Mouse (Mus musculus) midbrain, embryonic 13.5 days (tissue): Measurements from ENCODE around the gene Abcd1. TPM values are rescaled to one million over a fixed set of nuclear protein-coding genes. Genes with fewer than 3 reads are reported as not detected.
"Not testable (repeated sequence)": the region's sequence is repeated elsewhere in the genome, so short reads cannot be mapped to it uniquely, and the experiment has no call there.

Source experiments
- ATAC-seq: fragments of 200-750 bp; cut with Nextera tagmentation; 2 replicates; pipeline ENCODE4 v1.8.0; 2017; ENCODE audit warnings: mild to moderate bottlenecking, moderate TSS enrichment, moderate library complexity
- H3K27ac ChIP-seq: fragments of 300-500 bp; sonication (generic); 2 replicates; pipeline ENCODE4 v1.5.1; 2015; ENCODE audit warnings: inconsistent platforms, mild to moderate bottlenecking, moderate library complexity
- H3K27me3 ChIP-seq: fragments of 300-500 bp; sonication (generic); 2 replicates; pipeline ENCODE4 v1.6.1; 2015; ENCODE audit warnings: mild to moderate bottlenecking, inconsistent platforms
- H3K36me3 ChIP-seq: fragments of 300-500 bp; sonication (generic); 2 replicates; pipeline ENCODE4 v1.6.1; 2015; ENCODE audit warnings: mild to moderate bottlenecking, inconsistent platforms
- H3K4me1 ChIP-seq: fragments of 300-500 bp; sonication (generic); replicated peaks from 2 replicates; pipeline ENCODE4 v1.6.1; 2015; ENCODE audit warnings: inconsistent platforms
- H3K4me2 ChIP-seq: fragments of 300-500 bp; sonication (generic); replicated peaks from 2 replicates; pipeline ENCODE4 v1.6.1; 2015; ENCODE audit warnings: moderate library complexity, mild to moderate bottlenecking, inconsistent platforms
- H3K4me3 ChIP-seq: fragments of 300-500 bp; sonication (generic); replicated peaks from 2 replicates; pipeline ENCODE4 v1.5.1; 2015; ENCODE audit warnings: mild to moderate bottlenecking, inconsistent platforms
- H3K9ac ChIP-seq: fragments of 300-500 bp; sonication (generic); replicated peaks from 2 replicates; pipeline ENCODE4 v1.6.1; 2015; ENCODE audit warnings: mild to moderate bottlenecking, inconsistent platforms
- H3K9me3 ChIP-seq: fragments of 300-500 bp; sonication (generic); 2 replicates; pipeline ENCODE4 v1.6.1; 2016; ENCODE audit warnings: mild to moderate bottlenecking, inconsistent platforms
- WGBS: fragments of 180-500 bp; shearing (Covaris S2); methylation state at CpG from one replicate; pipeline ENCODE4 v1.1.7; 2015; 5-methylcytosine and 5-hydroxymethylcytosine counted together
- polyA plus RNA-seq: library from polyadenylated mRNA; unstranded; fragments of >200 nt; fragmentation: Nextera tagmentation; extraction: Ambion mirVana; gene quantifications from 2 replicates; pipeline ENCODE4 v1.2.1, GENCODE M21; 2015

The Abcd1 gene
- polyA plus RNA-seq, 1 experiment from 2014 or later: 11.8 TPM

GRCm38 (mm10) chrX:73700472-73700871 is 15.9 kb upstream of the Abcd1 start:
- Histone ChIP-seq H3K9ac (no peak overlapping the region), H3K27ac (no peak overlapping the region), H3K27me3 (no peaks in the 10 kb centered on the region), H3K9me3 (no peaks in the 10 kb centered on the region), H3K36me3 (peaks cover 6% of the 10 kb centered on the region), H3K4me3 (no peak overlapping the region), H3K4me1 (no peaks in the 10 kb centered on the region), H3K4me2 (no peak overlapping the region)
- 81% methylated on average over 1 of the region's 1 CpGs for WGBS
- ATAC-seq: no peak

- H3K4me3 ChIP-seq: peak overlapping the region; percentile 47
- H3K9ac ChIP-seq: peak overlapping the region; percentile 67
- H3K4me1 ChIP-seq: peaks cover 38% of the 10 kb centered on the region
- 25% methylated on average over 21 of the region's 21 CpGs for WGBS
- H3K9me3 ChIP-seq: no peaks in the 10 kb centered on the region
- peak overlapping the region; percentile 67 for H3K4me2 ChIP-seq
- no peaks in the 10 kb centered on the region for H3K27me3 ChIP-seq
- peaks cover 10% of the 10 kb centered on the region; the same call in 1 of the 2 replicates for H3K36me3 ChIP-seq
- ATAC-seq: peak; percentile 71
- peak overlapping the region; percentile 77 for H3K27ac ChIP-seq
Observed at GRCm38 (mm10) chrX:73715476-73716108, 805 bp upstream of the Abcd1 start.

GRCm38 (mm10) chrX:73716709-73717545 is 530 bp downstream of the Abcd1 start:
- 36% methylated on average over 30 of the region's 30 CpGs for WGBS
- H3K4me1 ChIP-seq: peaks cover 38% of the 10 kb centered on the region
- peak overlapping the region; percentile 77 for H3K27ac ChIP-seq
- H3K4me3 ChIP-seq: peak overlapping the region; percentile 47
- ATAC-seq: peak; percentile 63
- no peaks in the 10 kb centered on the region for H3K27me3 ChIP-seq
- peaks cover 5% of the 10 kb centered on the region; the same call in 1 of the 2 replicates for H3K36me3 ChIP-seq
- H3K4me2 ChIP-seq: peak overlapping the region; percentile 67
- peak overlapping the region; percentile 67 for H3K9ac ChIP-seq
- no peaks in the 10 kb centered on the region for H3K9me3 ChIP-seq

- H3K27ac ChIP-seq: no peak overlapping the region
- no peak for ATAC-seq
- 74% methylated on average over 11 of the region's 11 CpGs for WGBS
- peaks cover 38% of the 10 kb centered on the region for H3K4me1 ChIP-seq
- H3K9ac ChIP-seq: no peak overlapping the region
- no peaks in the 10 kb centered on the region for H3K36me3 ChIP-seq
- H3K4me2 ChIP-seq: peak overlapping the region; percentile 67
- peak overlapping the region; percentile 47 for H3K4me3 ChIP-seq
- H3K9me3 ChIP-seq: no peaks in the 10 kb centered on the region
- H3K27me3 ChIP-seq: no peaks in the 10 kb centered on the region
Observed at GRCm38 (mm10) chrX:73717667-73718066, 1.3 kb downstream of the Abcd1 start.

GRCm38 (mm10) chrX:73718271-73718670 is 1.9 kb downstream of the Abcd1 start:
- H3K36me3 ChIP-seq: no peaks in the 10 kb centered on the region
- H3K9ac ChIP-seq: 0 out of 2 replicates have a peak overlapping the region, but pooled peaks have one; percentile 10
- no peak overlapping the region for H3K27ac ChIP-seq
- no peaks in the 10 kb centered on the region for H3K27me3 ChIP-seq
- H3K4me2 ChIP-seq: peak overlapping the region; percentile 67
- H3K4me1 ChIP-seq: peaks cover 38% of the 10 kb centered on the region
- no peak overlapping the region for H3K4me3 ChIP-seq
- H3K9me3 ChIP-seq: no peaks in the 10 kb centered on the region
- no peak for ATAC-seq
- WGBS: 61% methylated on average over 3 of the region's 3 CpGs

GRCm38 (mm10) chrX:73718686-73719362 is 2.4 kb downstream of the Abcd1 start:
- ATAC-seq: no peak
- WGBS: 54% methylated on average over 5 of the region's 5 CpGs
- H3K27me3 ChIP-seq: no peaks in the 10 kb centered on the region
- no peaks in the 10 kb centered on the region for H3K36me3 ChIP-seq
- H3K9ac ChIP-seq: peak overlapping the region; percentile 10; the same call in 1 of the 2 replicates
- H3K9me3 ChIP-seq: no peaks in the 10 kb centered on the region
- peaks cover 38% of the 10 kb centered on the region for H3K4me1 ChIP-seq
- H3K27ac ChIP-seq: no peak overlapping the region
- H3K4me3 ChIP-seq: no peak overlapping the region
- H3K4me2 ChIP-seq: peak overlapping the region; percentile 67

GRCm38 (mm10) chrX:73730908-73731307 is 14.5 kb downstream of the Abcd1 start:
- 52% methylated on average over 1 of the region's 1 CpGs for WGBS
- no peaks in the 10 kb centered on the region for H3K27me3 ChIP-seq

GRCm38 (mm10) chrX:73738155-73738554 is 21.8 kb downstream of the Abcd1 start:
- Histone ChIP-seq H3K36me3 (0 out of 2 replicates have a peak, but pooled peaks cover 4% of the 10 kb centered on the region), H3K4me3 (no peak overlapping the region), H3K27me3 (no peaks in the 10 kb centered on the region), H3K4me1 (no peaks in the 10 kb centered on the region), H3K4me2 (no peak overlapping the region), H3K9ac (no peak overlapping the region), H3K9me3 (no peaks in the 10 kb centered on the region), H3K27ac (no peak overlapping the region)
- WGBS: 80% methylated on average over 1 of the region's 1 CpGs
- ATAC-seq: no peak

More at GRCm38 (mm10) chrX:73730908-73731307, 14.5 kb downstream of the Abcd1 start:
- no peak overlapping the region for H3K4me3 ChIP-seq
- H3K4me1 ChIP-seq: no peaks in the 10 kb centered on the region
- ATAC-seq: no peak
- H3K9ac ChIP-seq: no peak overlapping the region
- H3K4me2 ChIP-seq: no peak overlapping the region
- H3K36me3 ChIP-seq: peaks cover 18% of the 10 kb centered on the region
- H3K27ac ChIP-seq: no peak overlapping the region
- no peaks in the 10 kb centered on the region for H3K9me3 ChIP-seq

GRCm38 (mm10) chrX:73739151-73739550 is 22.8 kb downstream of the Abcd1 start:
- 0 out of 2 replicates have a peak, but pooled peaks cover 4% of the 10 kb centered on the region for H3K36me3 ChIP-seq
- no peaks in the 10 kb centered on the region for H3K9me3 ChIP-seq
- 60% methylated on average over 5 of the region's 5 CpGs for whole genome bisulfite sequencing
- H3K9ac ChIP-seq: no peak overlapping the region
- no peak overlapping the region for H3K4me3 ChIP-seq
- H3K4me2 ChIP-seq: no peak overlapping the region
- no peaks in the 10 kb centered on the region for H3K4me1 ChIP-seq
- no peak for ATAC-seq
- H3K27ac ChIP-seq: no peak overlapping the region
- no peaks in the 10 kb centered on the region for H3K27me3 ChIP-seq

GRCm38 (mm10) chrX:73739841-73740240 is 23.4 kb downstream of the Abcd1 start:
- 95% methylated on average over 7 of the region's 7 CpGs for WGBS
- H3K9me3 ChIP-seq, H3K27ac ChIP-seq, ATAC-seq, H3K4me1 ChIP-seq, H3K9ac ChIP-seq, H3K36me3 ChIP-seq, H3K4me3 ChIP-seq, H3K4me2 ChIP-seq, H3K27me3 ChIP-seq: not testable (repeated sequence)

- WGBS: 78% methylated on average over 1 of the region's 1 CpGs
- Histone ChIP-seq H3K4me3 (no peak overlapping the region), H3K9me3 (no peaks in the 10 kb centered on the region), H3K9ac (no peak overlapping the region), H3K27me3 (no peaks in the 10 kb centered on the region), H3K4me1 (no peaks in the 10 kb centered on the region), H3K27ac (no peak overlapping the region), H3K4me2 (no peak overlapping the region), H3K36me3 (no peaks in the 10 kb centered on the region)
- ATAC-seq: no peak
Observed at GRCm38 (mm10) chrX:73744774-73745481, 28.5 kb downstream of the Abcd1 start.
